Mouse (Mus musculus): Measurements from ENCODE around the gene Atpaf2.

DNA sequence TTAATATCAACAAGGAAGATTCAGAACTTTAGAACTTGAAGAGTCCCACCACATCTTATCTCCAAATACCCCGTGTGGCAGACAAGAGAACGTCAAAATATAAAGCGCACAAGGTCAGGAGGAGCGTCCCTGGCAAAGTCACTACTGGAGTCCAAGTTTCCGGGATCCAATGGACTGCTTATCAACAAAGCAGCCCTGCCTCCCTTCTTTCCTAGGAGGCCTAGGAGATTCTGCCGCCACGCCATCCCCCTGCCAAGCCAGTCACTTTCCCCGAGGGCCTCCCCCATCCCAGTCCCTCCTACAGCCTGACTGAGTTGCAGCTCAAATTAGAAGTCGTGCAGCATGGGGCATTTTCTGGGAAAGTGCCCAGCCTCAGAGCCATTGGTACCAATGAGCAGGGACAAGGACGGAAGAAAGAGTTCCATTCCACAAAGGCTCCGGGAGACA is 66.3 kb downstream of the Atpaf2 start:
- TF ChIP-seq CTCF (IDR thresholded peaks at IDR 0.05; ENCODE audit: low read depth) (no peak), EP300 (IDR thresholded peaks at IDR 0.05; ENCODE audit: low read depth) (no peak)

Measured in heart, postnatal 0 days (tissue).